Mouse (Mus musculus) midbrain, embryonic 10.5 days (tissue): Measurements from ENCODE around the gene Rbm47. TPM values are rescaled to one million over a fixed set of nuclear protein-coding genes. Genes with fewer than 3 reads are reported as not detected.
A peak's percentile ranks its signal among the peaks of the same experiment; 100 is the strongest.

Source experiments
- DNase-seq: peaks from one replicate; pipeline ENCODE4 v3.0.0-alpha.2; 2017; ENCODE audit warnings: low spot score
- H3K27ac ChIP-seq: fragments of 300-500 bp; sonication (generic); replicated peaks from 2 replicates; pipeline ENCODE4 v1.5.1; 2016; ENCODE audit warnings: mild to moderate bottlenecking
- H3K27me3 ChIP-seq: fragments of 300-500 bp; sonication (generic); 2 replicates; pipeline ENCODE4 v1.6.1; 2016; ENCODE audit warnings: low read depth, mild to moderate bottlenecking; ENCODE audit not compliant: poor library complexity, severe bottlenecking
- H3K36me3 ChIP-seq: fragments of 300-500 bp; sonication (generic); 2 replicates; pipeline ENCODE4 v1.6.1; 2016; ENCODE audit warnings: mild to moderate bottlenecking, moderate library complexity
- H3K4me1 ChIP-seq: fragments of 300-500 bp; sonication (generic); 2 replicates; pipeline ENCODE4 v1.6.1; 2016
- H3K4me3 ChIP-seq: fragments of 300-500 bp; sonication (generic); 2 replicates; pipeline ENCODE4 v1.5.1; 2016; ENCODE audit warnings: mild to moderate bottlenecking, moderate library complexity
- H3K9me3 ChIP-seq: fragments of 300-500 bp; sonication (generic); replicated peaks from 2 replicates; pipeline ENCODE4 v1.6.1; 2016; ENCODE audit warnings: mild to moderate bottlenecking
- WGBS: fragments of 180-500 bp; shearing (Covaris S2); methylation state at CpG from one replicate; pipeline ENCODE4 v1.1.7; 2016; 5-methylcytosine and 5-hydroxymethylcytosine counted together
- polyA plus RNA-seq: library from polyadenylated mRNA; unstranded; fragments of >200 nt; fragmentation: Nextera tagmentation; extraction: Ambion mirVana; gene quantifications from 2 replicates; pipeline ENCODE4 v1.2.1, GENCODE M21; 2016

The Rbm47 gene
- polyA plus RNA-seq, 1 experiment from 2014 or later = 1.9 TPM

- 46% methylated on average over 10 of the region's 10 CpGs for WGBS
- no peak for DNase-seq
Observed at GRCm38 (mm10) chr5:66077416-66077815, 95.5 kb downstream of the Rbm47 start.

GRCm38 (mm10) chr5:66076685-66077301, 96.1 kb downstream of the Rbm47 start:
- WGBS = 83% methylated on average over 12 of the region's 12 CpGs
- H3K27ac ChIP-seq = no peak overlapping the region
- no peak overlapping the region for H3K4me3 ChIP-seq
- H3K27me3 ChIP-seq = no peaks in the 10 kb centered on the region
- no peaks in the 10 kb centered on the region for H3K9me3 ChIP-seq
- H3K36me3 ChIP-seq = no peaks in the 10 kb centered on the region
- DNase-seq = no peak
- H3K4me1 ChIP-seq = no peaks in the 10 kb centered on the region

More at GRCm38 (mm10) chr5:66077416-66077815, 95.5 kb downstream of the Rbm47 start:
- no peak overlapping the region for H3K4me3 ChIP-seq
- no peak overlapping the region for H3K27ac ChIP-seq
- 0 out of 2 replicates have a peak, but pooled peaks cover 2% of the 10 kb centered on the region for H3K4me1 ChIP-seq
- no peaks in the 10 kb centered on the region for H3K9me3 ChIP-seq
- no peaks in the 10 kb centered on the region for H3K36me3 ChIP-seq
- H3K27me3 ChIP-seq = no peaks in the 10 kb centered on the region

- no peak for DNase-seq
- Histone ChIP-seq H3K9me3 (no peaks in the 10 kb centered on the region), H3K4me1 (no peaks in the 10 kb centered on the region), H3K27me3 (no peaks in the 10 kb centered on the region), H3K27ac (no peak overlapping the region), H3K36me3 (no peaks in the 10 kb centered on the region), H3K4me3 (no peak overlapping the region)
- WGBS = 95% methylated on average over 12 of the region's 12 CpGs
Observed at GRCm38 (mm10) chr5:66075906-66076305, 97.0 kb downstream of the Rbm47 start.

GRCm38 (mm10) chr5:66075032-66075488, 97.9 kb downstream of the Rbm47 start:
- H3K9me3 ChIP-seq = no peaks in the 10 kb centered on the region
- H3K36me3 ChIP-seq = no peaks in the 10 kb centered on the region
- peaks cover 3% of the 10 kb centered on the region for H3K4me1 ChIP-seq
- H3K27me3 ChIP-seq = 0 out of 2 replicates have a peak, but pooled peaks cover 6% of the 10 kb centered on the region
- DNase-seq = no peak
- no peak overlapping the region for H3K4me3 ChIP-seq
- H3K27ac ChIP-seq = no peak overlapping the region
- WGBS = 90% methylated on average over 9 of the region's 9 CpGs

GRCm38 (mm10) chr5:66074235-66074634, 98.7 kb downstream of the Rbm47 start:
- H3K9me3 ChIP-seq = no peaks in the 10 kb centered on the region
- H3K4me1 ChIP-seq = peaks cover 10% of the 10 kb centered on the region
- no peak overlapping the region for H3K27ac ChIP-seq
- 0 out of 2 replicates have a peak, but pooled peaks cover 6% of the 10 kb centered on the region for H3K27me3 ChIP-seq
- H3K36me3 ChIP-seq = no peaks in the 10 kb centered on the region
- no peak for DNase-seq
- no peak overlapping the region for H3K4me3 ChIP-seq
- 96% methylated on average over 5 of the region's 5 CpGs for WGBS

GRCm38 (mm10) chr5:66073604-66074164, 99.2 kb downstream of the Rbm47 start:
- Histone ChIP-seq H3K9me3 (no peaks in the 10 kb centered on the region), H3K27me3 (peaks cover 11% of the 10 kb centered on the region; the same call in 1 of the 2 replicates), H3K27ac (no peak overlapping the region), H3K4me1 (peaks cover 10% of the 10 kb centered on the region), H3K36me3 (no peaks in the 10 kb centered on the region), H3K4me3 (no peak overlapping the region)
- no peak for DNase-seq
- WGBS = 90% methylated on average over 12 of the region's 12 CpGs

- Histone ChIP-seq H3K9me3 (no peaks in the 10 kb centered on the region), H3K27ac (no peak overlapping the region), H3K4me3 (no peak overlapping the region), H3K27me3 (peaks cover 20% of the 10 kb centered on the region; the same call in 1 of the 2 replicates), H3K36me3 (no peaks in the 10 kb centered on the region), H3K4me1 (peaks cover 19% of the 10 kb centered on the region)
- DNase-seq = no peak
- WGBS = 89% methylated on average over 8 of the region's 8 CpGs
Observed at GRCm38 (mm10) chr5:66071722-66072121, 101.2 kb downstream of the Rbm47 start.

GRCm38 (mm10) chr5:66070350-66070749, 102.6 kb downstream of the Rbm47 start:
- Histone ChIP-seq H3K4me3 (no peak overlapping the region), H3K36me3 (no peaks in the 10 kb centered on the region), H3K27ac (no peak overlapping the region), H3K27me3 (peaks cover 20% of the 10 kb centered on the region; the same call in 1 of the 2 replicates), H3K4me1 (peaks cover 19% of the 10 kb centered on the region), H3K9me3 (no peaks in the 10 kb centered on the region)
- 57% methylated on average over 2 of the region's 2 CpGs for WGBS
- DNase-seq = no peak

GRCm38 (mm10) chr5:66069470-66070144, 103.3 kb downstream of the Rbm47 start:
- peak; percentile 54 for DNase-seq
- peaks cover 19% of the 10 kb centered on the region for H3K4me1 ChIP-seq
- no peaks in the 10 kb centered on the region for H3K9me3 ChIP-seq
- H3K36me3 ChIP-seq = no peaks in the 10 kb centered on the region
- H3K27me3 ChIP-seq = peaks cover 20% of the 10 kb centered on the region; the same call in 1 of the 2 replicates
- 8% methylated on average over 27 of the region's 27 CpGs for WGBS
- peak overlapping the region; percentile 13; the same call in 1 of the 2 replicates for H3K27ac ChIP-seq
- peak overlapping the region; percentile 55 for H3K4me3 ChIP-seq

- peak overlapping the region; percentile 55 for H3K4me3 ChIP-seq
- DNase-seq = no peak
- H3K9me3 ChIP-seq = no peaks in the 10 kb centered on the region
Observed at GRCm38 (mm10) chr5:66069133-66069469, 103.8 kb downstream of the Rbm47 start.

GRCm38 (mm10) chr5:66068068-66068920, 104.6 kb downstream of the Rbm47 start:
- no peak for DNase-seq
- peaks cover 19% of the 10 kb centered on the region for H3K4me1 ChIP-seq
- no peak overlapping the region for H3K4me3 ChIP-seq
- H3K27ac ChIP-seq = no peak overlapping the region
- no peaks in the 10 kb centered on the region for H3K9me3 ChIP-seq
- 85% methylated on average over 12 of the region's 12 CpGs for WGBS
- peaks cover 20% of the 10 kb centered on the region; the same call in 1 of the 2 replicates for H3K27me3 ChIP-seq
- no peaks in the 10 kb centered on the region for H3K36me3 ChIP-seq

More at GRCm38 (mm10) chr5:66069133-66069469, 103.8 kb downstream of the Rbm47 start:
- Histone ChIP-seq H3K36me3 (no peaks in the 10 kb centered on the region), H3K27me3 (peaks cover 20% of the 10 kb centered on the region; the same call in 1 of the 2 replicates), H3K4me1 (peaks cover 19% of the 10 kb centered on the region), H3K27ac (no peak overlapping the region)
- 52% methylated on average over 7 of the region's 7 CpGs for WGBS

GRCm38 (mm10) chr5:66067219-66067618, 105.7 kb downstream of the Rbm47 start:
- H3K27me3 ChIP-seq = peaks cover 20% of the 10 kb centered on the region; the same call in 1 of the 2 replicates
- H3K36me3 ChIP-seq = no peaks in the 10 kb centered on the region
- no peak overlapping the region for H3K4me3 ChIP-seq
- H3K9me3 ChIP-seq = no peaks in the 10 kb centered on the region
- no peak overlapping the region for H3K27ac ChIP-seq
- WGBS = 65% methylated on average over 7 of the region's 7 CpGs
- DNase-seq = no peak
- H3K4me1 ChIP-seq = peaks cover 19% of the 10 kb centered on the region
